Mouse (Mus musculus) kidney, adult 2 months (tissue): ENCODE measurements around the gene Ascl4.

Experiments
- CTCF ChIP-seq: fragments of 200-500 bp; conservative IDR thresholded peaks from 2 replicates; pipeline ENCODE4 v1.5.1; 2011; ENCODE audit warnings: low read depth, mild to moderate bottlenecking, control low read depth, low read length, moderate library complexity, mixed read lengths; ENCODE audit not compliant: insufficient read depth, insufficient read length
- POLR2A ChIP-seq: fragments of 200-500 bp; IDR thresholded peaks from one replicate; pipeline ENCODE4 v1.6.1; 2011; ENCODE audit warnings: low read depth, low read length, control low read depth

DNA sequence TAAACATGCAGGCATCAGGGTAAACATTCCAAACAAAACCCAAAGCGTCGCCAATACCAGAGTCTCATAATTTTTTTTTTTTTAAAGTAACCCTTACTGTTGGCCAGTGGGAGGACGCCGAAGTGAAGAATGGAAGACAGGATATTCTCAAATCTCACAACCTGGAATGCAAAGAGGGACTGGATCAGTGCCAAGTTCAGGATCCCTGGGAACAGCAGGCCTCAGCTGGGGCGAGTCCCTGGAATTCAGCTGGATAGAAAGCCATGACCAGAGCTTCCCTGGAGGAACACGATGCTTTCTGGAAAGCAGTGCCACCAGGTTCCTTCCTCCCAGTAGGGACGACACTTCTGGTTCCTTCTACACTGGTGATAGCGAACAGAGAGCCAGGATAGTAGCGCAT is 35.4 kb downstream of the Ascl4 start:
- TF ChIP-seq CTCF = no peak
- TF ChIP-seq POLR2A = no peak
